Mouse (Mus musculus) limb, embryonic 12.5 days (tissue): ENCODE measurements around the gene Sf3a3. TPM values are rescaled to one million over a fixed set of nuclear protein-coding genes. Genes with fewer than 3 reads are reported as not detected.

Source experiments
- microRNA counts: library from miRNA; unstranded; fragments of <30 nt; microRNA quantifications from one replicate; lab custom pipeline; 2017
- microRNA-seq: library from miRNA; unstranded; fragments of <30 nt; microRNA quantifications from one replicate; pipeline ENCODE4, GENCODE M21; 2017
- polyA plus RNA-seq: library from polyadenylated mRNA; unstranded; fragments of >200 nt; fragmentation: Nextera tagmentation; extraction: Ambion mirVana; gene quantifications from 2 replicates; pipeline ENCODE4 v1.2.1, GENCODE M21; 2016

The Sf3a3 gene
- polyA plus RNA-seq, 1 experiment from 2014 or later, result 221 TPM

MicroRNA genes within 50 kb of the gene (microRNA counts, 519-probe panel; counts per million panel counts)
- microRNA mmu-miR-697 (lab: Ali Mortazavi, UCI), result not detected
- not detected for microRNA mmu-miR-698 (lab: Ali Mortazavi, UCI)

Small RNA genes lying within 50 kb of the gene (microRNA-seq; reads per million reads assigned to microRNA genes)
- gene Gm24721, result not detected
- not detected for gene Mir697
- not detected for gene Mir698

Other genes with a start within 250 kb of the Sf3a3 start
- not detected in 2 replicates for gene 3100002H09Rik, start 104.0 kb upstream of the Sf3a3 start, polyA plus RNA-seq
- gene Pou3f1, start 58.0 kb upstream of the Sf3a3 start, polyA plus RNA-seq, result 1.0 and 1.2 TPM in 2 replicates
- gene Utp11, start 21.2 kb upstream of the Sf3a3 start, polyA plus RNA-seq, result 82.6 and 86.4 TPM in 2 replicates
- gene Fhl3, start 14.1 kb upstream of the Sf3a3 start, polyA plus RNA-seq, result 7.3 and 10.9 TPM in 2 replicates
- gene Inpp5b, start 27.1 kb downstream of the Sf3a3 start, polyA plus RNA-seq, result 23.8 and 25.0 TPM in 2 replicates
- 14.1 and 15.0 TPM in 2 replicates for gene Mtf1, start 87.3 kb downstream of the Sf3a3 start, polyA plus RNA-seq
- gene Yrdc, start 135.9 kb downstream of the Sf3a3 start, polyA plus RNA-seq, result 41.4 and 44.3 TPM in 2 replicates
- gene 1110065P20Rik, start 136.4 kb downstream of the Sf3a3 start, polyA plus RNA-seq, result 59.1 and 63.6 TPM in 2 replicates
- 0.71 and 0.77 TPM in 2 replicates for gene Maneal, start 147.4 kb downstream of the Sf3a3 start, polyA plus RNA-seq
- 0.14 and 0.15 TPM in 2 replicates for gene Epha10, start 166.1 kb downstream of the Sf3a3 start, polyA plus RNA-seq
- gene 9930104L06Rik, start 222.3 kb downstream of the Sf3a3 start, polyA plus RNA-seq, result 19.2 and 19.4 TPM in 2 replicates
- 176 and 180 TPM in 2 replicates for gene Cdca8, start 224.5 kb downstream of the Sf3a3 start, polyA plus RNA-seq